Mouse (Mus musculus): ENCODE measurements around the gene Col8a1. TPM values are rescaled to one million over a fixed set of nuclear protein-coding genes. Genes with fewer than 3 reads are reported as not detected.

Gene Col8a1
- polyA plus RNA-seq, 1 experiment from 2014 or later, result 1.3 TPM

DNA sequence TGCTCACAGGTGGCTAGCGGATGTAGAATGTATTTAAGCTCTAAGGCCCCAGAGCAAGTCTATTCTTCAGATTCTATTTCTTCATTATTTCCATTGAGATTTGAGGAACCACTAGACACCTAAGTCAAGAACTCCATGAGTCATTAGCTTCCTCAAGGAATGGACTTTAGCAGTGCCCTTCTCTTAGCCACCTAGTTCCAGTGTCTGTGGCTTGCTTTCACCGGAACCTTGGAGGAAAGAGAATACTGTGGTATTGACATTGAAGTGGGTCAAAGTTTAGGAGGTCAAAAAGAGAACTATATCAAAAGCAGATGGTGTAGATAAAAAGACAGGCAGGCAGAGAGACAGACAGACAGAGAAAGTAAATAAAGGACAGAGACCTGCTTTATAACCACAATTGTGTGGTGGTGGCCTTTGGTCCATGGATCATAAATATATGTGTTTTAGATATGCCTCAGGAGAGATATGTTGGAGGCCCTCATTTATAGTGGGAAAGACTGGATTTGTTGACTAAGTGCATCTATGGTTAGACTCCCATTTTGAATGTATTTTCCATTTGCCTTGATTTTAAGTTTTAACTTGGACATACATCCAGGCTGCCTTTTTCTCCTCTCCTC lies 60.5 kb downstream of the Col8a1 start:
- TF ChIP-seq EP300 (IDR thresholded peaks at IDR 0.05) (no peak), CTCF (IDR thresholded peaks at IDR 0.05) (no peak)
- Histone ChIP-seq H3K9ac (replicated peaks; ENCODE audit: low read depth) (no peak overlapping the region), H3K27me3 (replicated peaks; ENCODE audit: insufficient read depth, low read length) (no peaks in the 10 kb centered on the region), H3K4me3 (ENCODE audit: low read depth, low read length) (no peak overlapping the region), H3K4me1 (ENCODE audit: insufficient read depth, low read depth, low read length) (no peaks in the 10 kb centered on the region), H3K9me3 (ENCODE audit: low read length) (no peaks in the 10 kb centered on the region), H3K4me2 (replicated peaks; ENCODE audit: low read depth, low read length) (no peak overlapping the region), H3K36me3 (ENCODE audit: insufficient read depth, low read length) (no peaks in the 10 kb centered on the region), H3K27ac (ENCODE audit: low read length) (no peak overlapping the region)
- ATAC-seq (no peak), DNase-seq (ENCODE audit: low spot score) (no peak)
- 71% methylated on average over 2 of the region's 2 CpGs for WGBS

DNA sequence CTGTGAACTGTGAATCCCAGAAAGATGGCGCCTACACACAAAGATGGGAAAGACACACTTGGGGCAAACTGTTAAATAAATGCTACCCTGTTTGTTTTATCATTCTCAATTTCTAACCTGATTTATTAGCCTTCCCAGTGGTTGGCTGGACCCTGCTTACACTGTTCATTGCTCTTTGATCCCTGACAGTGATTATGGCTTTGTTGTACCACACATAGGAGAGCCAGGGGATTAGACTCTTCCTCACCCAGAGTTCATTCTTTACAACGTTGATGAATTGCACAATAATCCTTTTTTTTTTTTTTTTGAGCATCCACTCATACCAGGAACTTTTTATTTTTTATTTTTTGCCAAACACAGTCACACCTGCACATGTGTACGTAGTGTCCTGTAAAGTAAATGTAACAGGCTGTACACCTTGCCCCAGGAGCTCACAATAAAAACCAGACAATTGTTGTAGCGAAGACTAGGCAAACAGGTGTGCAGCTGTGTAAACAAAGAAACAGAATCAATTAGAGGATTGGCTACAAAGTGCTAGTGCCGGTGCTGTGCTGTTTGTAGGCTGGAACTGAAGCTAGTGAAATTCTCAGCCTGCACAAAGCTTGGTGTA lies 68.6 kb downstream of the Col8a1 start:
- H3K27ac ChIP-seq (ENCODE audit: low read length), result no peak overlapping the region
- no peaks in the 10 kb centered on the region for H3K27me3 ChIP-seq (replicated peaks; ENCODE audit: insufficient read depth, low read length)
- ATAC-seq (no peak), DNase-seq (ENCODE audit: low spot score) (no peak)
- WGBS, result 49% methylated on average over 5 of the region's 5 CpGs
- H3K9me3 ChIP-seq (ENCODE audit: low read length), result no peaks in the 10 kb centered on the region
- no peaks in the 10 kb centered on the region for H3K36me3 ChIP-seq (ENCODE audit: insufficient read depth, low read length)
- H3K4me1 ChIP-seq (ENCODE audit: insufficient read depth, low read depth, low read length), result no peaks in the 10 kb centered on the region
- no peak overlapping the region for H3K9ac ChIP-seq (replicated peaks; ENCODE audit: low read depth)
- TF ChIP-seq CTCF (IDR thresholded peaks at IDR 0.05) (no peak), EP300 (IDR thresholded peaks at IDR 0.05) (no peak)
- no peak overlapping the region for H3K4me3 ChIP-seq (ENCODE audit: low read depth, low read length)
- no peak overlapping the region for H3K4me2 ChIP-seq (replicated peaks; ENCODE audit: low read depth, low read length)

DNA sequence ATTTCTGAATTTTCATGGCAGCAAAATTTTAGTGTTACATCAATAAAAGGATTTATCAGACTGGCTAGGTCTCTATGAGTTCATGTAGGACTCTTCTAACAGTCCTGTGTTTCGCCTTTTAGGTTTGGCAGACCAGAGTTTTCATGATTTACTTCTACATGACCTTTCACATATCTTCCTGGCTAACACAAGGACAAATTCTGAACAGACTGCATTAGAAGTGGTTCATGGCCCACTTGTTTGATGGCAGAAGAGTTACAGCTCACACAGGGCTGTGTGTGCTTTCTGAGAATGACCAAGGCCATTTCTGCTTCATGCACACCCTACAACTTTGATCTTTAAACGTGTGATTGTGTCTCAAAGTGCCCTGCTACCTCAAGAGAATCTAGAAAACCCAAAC lies 82.3 kb downstream of the Col8a1 start:
- TF ChIP-seq EP300 (IDR thresholded peaks at IDR 0.05) (no peak), CTCF (IDR thresholded peaks at IDR 0.05) (no peak)
- Histone ChIP-seq H3K4me2 (replicated peaks; ENCODE audit: low read depth, low read length) (no peak overlapping the region), H3K4me1 (ENCODE audit: insufficient read depth, low read depth, low read length) (no peaks in the 10 kb centered on the region), H3K27ac (ENCODE audit: low read length) (no peak overlapping the region), H3K9me3 (ENCODE audit: low read length) (no peaks in the 10 kb centered on the region), H3K27me3 (replicated peaks; ENCODE audit: insufficient read depth, low read length) (no peaks in the 10 kb centered on the region), H3K4me3 (ENCODE audit: low read depth, low read length) (no peak overlapping the region), H3K9ac (replicated peaks; ENCODE audit: low read depth) (no peak overlapping the region), H3K36me3 (ENCODE audit: insufficient read depth, low read length) (no peaks in the 10 kb centered on the region)
- WGBS, result 53% methylated on average over 2 of the region's 2 CpGs
- no peak for DNase-seq (ENCODE audit: low spot score)
- no peak for ATAC-seq

DNA sequence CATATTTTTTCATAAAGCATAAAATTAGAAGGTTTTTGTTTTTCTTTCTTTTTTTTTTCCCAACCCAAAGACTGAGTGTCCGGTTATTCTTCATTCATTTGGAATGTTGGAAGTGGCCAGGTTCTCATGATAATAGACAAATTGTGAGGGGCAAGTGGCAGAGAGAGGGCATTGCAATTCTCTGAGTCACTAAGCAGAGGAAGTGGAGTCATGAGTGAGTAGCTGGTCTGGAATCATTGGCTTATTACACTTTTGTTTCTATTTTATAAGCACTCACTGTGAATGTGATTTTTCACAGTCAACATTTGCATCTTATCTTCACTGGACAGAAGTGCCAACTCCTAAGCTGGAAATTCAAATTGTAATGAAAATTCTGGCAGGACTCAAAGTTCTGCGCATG lies 82.9 kb downstream of the Col8a1 start:
- no peak overlapping the region for H3K9ac ChIP-seq (replicated peaks; ENCODE audit: low read depth)
- no peak overlapping the region for H3K4me3 ChIP-seq (ENCODE audit: low read depth, low read length)
- ATAC-seq (no peak), DNase-seq (ENCODE audit: low spot score) (no peak)
- WGBS, result 60% methylated on average over 2 of the region's 2 CpGs
- H3K36me3 ChIP-seq (ENCODE audit: insufficient read depth, low read length), result no peaks in the 10 kb centered on the region
- H3K27ac ChIP-seq (ENCODE audit: low read length), result no peak overlapping the region
- TF ChIP-seq CTCF (IDR thresholded peaks at IDR 0.05) (no peak), EP300 (IDR thresholded peaks at IDR 0.05) (no peak)
- no peaks in the 10 kb centered on the region for H3K27me3 ChIP-seq (replicated peaks; ENCODE audit: insufficient read depth, low read length)
- no peaks in the 10 kb centered on the region for H3K9me3 ChIP-seq (ENCODE audit: low read length)
- H3K4me1 ChIP-seq (ENCODE audit: insufficient read depth, low read depth, low read length), result no peaks in the 10 kb centered on the region
- no peak overlapping the region for H3K4me2 ChIP-seq (replicated peaks; ENCODE audit: low read depth, low read length)

DNA sequence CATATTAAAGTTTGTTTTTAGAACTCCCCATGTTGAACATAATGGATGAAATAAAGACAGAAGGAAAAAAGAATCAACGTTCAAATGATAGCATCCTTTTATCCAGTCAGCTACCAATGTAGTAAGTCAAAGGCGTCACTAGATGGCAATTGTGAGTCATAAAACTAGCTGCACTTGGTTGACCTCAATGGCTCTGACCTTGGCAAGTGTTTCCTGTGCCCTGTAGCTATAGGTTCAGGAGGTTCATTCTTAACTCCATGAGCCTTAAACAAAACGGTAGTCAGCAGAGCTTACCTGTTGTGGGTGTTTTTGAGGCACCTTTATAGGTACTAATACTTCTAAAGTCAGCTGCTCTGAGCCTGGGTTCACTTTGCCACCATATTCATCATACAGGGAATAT lies 85.2 kb downstream of the Col8a1 start:
- Histone ChIP-seq H3K9ac (replicated peaks; ENCODE audit: low read depth) (no peak overlapping the region), H3K36me3 (ENCODE audit: insufficient read depth, low read length) (no peaks in the 10 kb centered on the region), H3K4me1 (ENCODE audit: insufficient read depth, low read depth, low read length) (no peaks in the 10 kb centered on the region), H3K4me2 (replicated peaks; ENCODE audit: low read depth, low read length) (no peak overlapping the region), H3K27me3 (replicated peaks; ENCODE audit: insufficient read depth, low read length) (no peaks in the 10 kb centered on the region), H3K9me3 (ENCODE audit: low read length) (no peaks in the 10 kb centered on the region), H3K4me3 (ENCODE audit: low read depth, low read length) (no peak overlapping the region), H3K27ac (ENCODE audit: low read length) (no peak overlapping the region)
- 8% methylated on average over 3 of the region's 3 CpGs for WGBS
- TF ChIP-seq EP300 (IDR thresholded peaks at IDR 0.05) (no peak), CTCF (IDR thresholded peaks at IDR 0.05) (peak; percentile 73)
- peak; percentile 55 for DNase-seq (ENCODE audit: low spot score)
- no peak for ATAC-seq

DNA sequence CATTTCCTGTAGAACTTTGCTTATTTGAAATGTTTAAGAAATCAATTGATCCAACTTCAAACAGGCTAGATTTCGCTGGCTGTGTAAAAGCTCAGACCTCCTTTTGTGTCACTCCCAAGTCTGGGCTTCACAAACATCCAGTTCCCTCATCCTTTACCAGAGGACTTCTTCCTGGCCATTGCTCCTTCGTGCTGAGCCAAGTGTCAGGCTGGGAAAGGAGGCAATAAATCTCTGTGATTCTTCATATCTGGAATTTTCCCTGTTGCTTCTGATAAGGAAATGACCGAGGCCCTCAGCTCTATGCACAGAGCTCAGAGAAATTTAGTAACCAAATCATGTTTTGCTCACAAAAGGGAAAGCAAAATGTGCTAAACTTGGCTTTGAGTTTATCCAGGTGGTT lies 91.9 kb downstream of the Col8a1 start:
- H3K9ac ChIP-seq (replicated peaks; ENCODE audit: low read depth), result no peak overlapping the region
- no peaks in the 10 kb centered on the region for H3K36me3 ChIP-seq (ENCODE audit: insufficient read depth, low read length)
- H3K4me2 ChIP-seq (replicated peaks; ENCODE audit: low read depth, low read length), result no peak overlapping the region
- DNase-seq (ENCODE audit: low spot score) (no peak), ATAC-seq (no peak)
- no peaks in the 10 kb centered on the region for H3K9me3 ChIP-seq (ENCODE audit: low read length)
- H3K27me3 ChIP-seq (replicated peaks; ENCODE audit: insufficient read depth, low read length), result no peaks in the 10 kb centered on the region
- TF ChIP-seq CTCF (IDR thresholded peaks at IDR 0.05), result no peak
- TF ChIP-seq EP300 (IDR thresholded peaks at IDR 0.05), result no peak
- 42% methylated on average over 3 of the region's 3 CpGs for WGBS
- H3K4me1 ChIP-seq (ENCODE audit: insufficient read depth, low read depth, low read length), result no peaks in the 10 kb centered on the region
- no peak overlapping the region for H3K4me3 ChIP-seq (ENCODE audit: low read depth, low read length)
- H3K27ac ChIP-seq (ENCODE audit: low read length), result no peak overlapping the region

Data from lung, postnatal 0 days (tissue).